Mouse (Mus musculus) heart, adult 18-20 months (tissue): ENCODE data around the gene Cnbp. TPM values are rescaled to one million over a fixed set of nuclear protein-coding genes. Genes with fewer than 3 reads are reported as not detected.

Experiments
- DNase-seq, 2 experiments: peaks; one replicate each; pipeline ENCODE4 v3.0.0; 2021 to 2022; ENCODE audit warnings: mixed read lengths in 1 of 2
- long read RNA-seq, 2 experiments: library from polyadenylated mRNA; stranded (forward); transcript quantifications; one replicate each; pipeline ENCODE4 v2.0.0; 2021
- total RNA-seq, 2 experiments: library from RNA; stranded (reverse); gene quantifications; 2 replicates each; pipeline ENCODE4 v1.2.3; 2021

The Cnbp gene
- 100 to 1,000 TPM; 335 to 351 TPM for total RNA-seq
- long read RNA-seq, experiment 1, transcript Cnbp-203 (5 exons, 1,661 nt) = minor isoform, 110 of 482 reads
- long read RNA-seq, experiment 1, transcript Cnbp-208 (5 exons, 2,175 nt) = major isoform, 220 of 482 reads
- long read RNA-seq, experiment 1, transcript Cnbp-202 (6 exons, 952 nt) = minor isoform, 10 of 482 reads
- long read RNA-seq, experiment 1, transcript Cnbp-201 (5 exons, 2,178 nt) = minor isoform, 61 of 482 reads
- long read RNA-seq, experiment 1, partial matches to known transcripts = 9 of 482 reads
- long read RNA-seq, experiment 1, other reads (novel, unspliced or antisense) = 62 of 482 reads
- long read RNA-seq, experiment 2, transcript Cnbp-203 (5 exons, 1,661 nt) = minor isoform, 74 of 272 reads
- long read RNA-seq, experiment 2, transcript Cnbp-201 (5 exons, 2,178 nt) = minor isoform, 34 of 272 reads
- long read RNA-seq, experiment 2, transcript Cnbp-208 (5 exons, 2,175 nt) = major isoform, 101 of 272 reads
- long read RNA-seq, experiment 2, transcript Cnbp-209 (5 exons, 1,614 nt) = minor isoform, 9 of 272 reads
- long read RNA-seq, experiment 2, partial matches to known transcripts = 2 of 272 reads
- long read RNA-seq, experiment 2, other reads (novel, unspliced or antisense) = 44 of 272 reads

DNA sequence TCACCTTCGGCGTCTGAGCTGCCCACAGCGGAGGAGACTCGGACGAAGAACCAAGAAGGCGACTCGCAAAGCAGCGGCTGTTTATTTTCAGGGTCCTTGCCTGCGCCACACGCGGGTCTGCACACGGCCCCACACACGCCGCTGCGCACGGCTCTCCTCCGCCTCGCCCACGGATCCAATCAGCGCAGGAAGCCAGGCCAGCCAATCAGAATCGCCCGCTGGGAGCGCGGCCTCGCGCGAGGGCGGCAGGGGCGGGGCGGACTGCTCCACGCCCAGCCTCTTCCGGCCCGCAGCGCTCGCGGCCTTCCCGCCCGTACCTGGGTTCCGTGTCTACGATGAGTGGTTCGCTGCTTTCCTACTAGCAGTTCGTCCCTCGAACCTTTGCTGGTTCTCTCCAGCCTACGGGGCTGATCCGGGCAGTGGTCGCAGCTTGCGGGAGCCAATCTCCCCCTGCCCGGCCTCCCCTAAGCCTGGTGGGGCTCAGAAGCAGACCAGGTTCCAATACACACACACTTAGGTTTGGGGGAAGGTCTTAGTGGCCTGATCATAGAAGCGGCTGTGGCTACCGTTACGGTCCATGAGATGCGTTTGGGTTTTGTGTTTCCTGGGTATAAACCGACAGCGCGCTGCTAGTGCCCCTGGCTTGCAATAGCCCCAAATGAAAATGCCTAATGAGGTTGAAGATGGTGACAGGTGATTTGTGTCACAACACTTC is at the start of gene Cnbp:
Gene Cnbp (minus strand): TSS at position 207 of the 715 bp plus-strand sequence.
- DNase-seq = peak; percentile 97 to 98

DNA sequence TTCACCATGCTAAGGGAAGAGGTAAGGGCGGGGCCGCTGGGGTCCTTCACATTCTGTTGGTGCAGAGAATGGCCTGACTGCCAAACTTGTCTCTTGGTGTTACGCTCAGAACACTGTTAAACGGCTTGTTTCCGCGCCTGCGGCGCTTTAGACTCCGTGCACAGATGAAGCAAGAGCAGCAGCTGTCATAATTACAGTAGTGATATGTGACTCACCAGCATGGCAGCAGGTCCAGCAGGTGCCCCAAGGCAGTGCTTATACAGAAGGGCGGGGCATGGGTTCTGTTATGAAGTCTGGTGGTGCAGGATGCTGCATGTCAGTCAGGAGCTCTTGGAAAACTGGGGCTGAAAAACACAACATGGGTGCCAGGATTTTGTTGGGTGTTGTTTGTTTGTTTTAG is 47.1 kb upstream of the Cnbp start:
- DNase-seq = no peak

DNA sequence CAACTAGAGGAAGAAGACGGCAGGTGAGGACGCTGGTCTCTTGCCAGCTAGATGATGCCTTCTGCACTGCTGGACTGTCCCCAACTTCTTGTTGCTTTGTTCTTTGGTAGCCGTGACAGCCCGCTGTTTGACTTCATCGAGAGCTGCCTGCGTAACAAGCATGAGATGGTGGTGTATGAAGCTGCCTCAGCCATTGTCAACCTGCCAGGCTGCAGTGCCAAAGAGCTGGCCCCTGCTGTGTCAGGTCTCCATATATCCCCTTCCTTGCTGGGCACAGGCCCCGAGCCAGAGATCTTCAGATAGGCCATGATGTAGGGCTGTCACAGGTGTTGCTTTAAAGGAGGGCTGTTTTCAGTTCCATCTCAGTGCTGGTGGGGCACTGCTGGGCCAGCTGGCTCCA is 43.0 kb upstream of the Cnbp start:
- DNase-seq = no peak

DNA sequence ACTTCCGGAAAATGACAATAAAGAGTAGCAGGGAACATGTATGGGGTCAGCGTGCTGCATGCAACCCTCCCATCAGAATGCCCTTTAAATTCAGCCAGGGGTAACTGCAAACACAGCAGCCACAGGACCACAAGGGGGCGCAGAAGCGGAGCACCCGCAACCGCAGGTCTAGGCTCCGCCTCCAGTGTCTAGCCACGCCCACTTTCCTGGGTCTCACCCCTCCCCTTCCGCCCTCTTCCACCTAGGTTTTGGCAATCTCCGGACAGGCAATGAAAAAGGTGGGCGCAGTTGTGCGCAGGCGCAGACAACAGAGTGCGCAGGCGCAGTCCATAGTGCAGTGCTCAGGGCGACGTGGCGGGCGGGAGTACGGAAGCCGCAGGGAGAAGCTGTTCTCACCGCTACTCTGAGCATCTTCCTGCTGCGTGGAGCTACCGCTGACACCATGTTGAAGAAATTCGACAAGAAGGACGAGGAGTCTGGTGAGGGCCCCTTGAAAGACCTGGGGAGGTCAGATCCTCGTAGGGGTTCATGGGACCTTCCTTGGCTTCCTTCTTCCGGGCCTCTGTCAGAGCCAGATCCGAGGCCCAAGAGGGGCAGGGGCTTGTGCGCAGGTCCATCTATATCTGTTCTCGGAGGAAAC is 36.8 kb upstream of the Cnbp start, which contains the start of gene Copg1:
Gene Copg1 (plus strand): TSS at position 221 of the 640 bp plus-strand sequence.
- DNase-seq = peak; percentile 99 to 100

DNA sequence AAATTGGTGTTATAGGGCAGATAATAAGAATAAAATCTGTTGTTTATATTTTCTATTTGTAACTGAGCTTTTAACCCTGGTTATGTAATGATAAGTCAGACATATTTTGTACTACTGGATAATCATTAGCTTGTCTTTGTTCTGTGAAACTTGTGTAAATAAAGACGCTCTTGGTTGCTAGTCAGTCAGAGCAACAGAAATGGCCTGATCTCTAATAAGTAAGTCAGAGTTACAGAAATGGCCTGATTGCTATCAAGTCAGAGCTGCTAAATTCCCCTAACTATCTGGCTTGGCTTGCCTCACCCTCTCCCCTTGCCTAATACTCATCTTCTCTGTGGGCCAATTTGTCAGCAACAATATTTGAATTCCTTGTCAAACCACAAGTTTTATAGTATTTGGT is 35.8 kb upstream of the Cnbp start:
- DNase-seq = no peak

DNA sequence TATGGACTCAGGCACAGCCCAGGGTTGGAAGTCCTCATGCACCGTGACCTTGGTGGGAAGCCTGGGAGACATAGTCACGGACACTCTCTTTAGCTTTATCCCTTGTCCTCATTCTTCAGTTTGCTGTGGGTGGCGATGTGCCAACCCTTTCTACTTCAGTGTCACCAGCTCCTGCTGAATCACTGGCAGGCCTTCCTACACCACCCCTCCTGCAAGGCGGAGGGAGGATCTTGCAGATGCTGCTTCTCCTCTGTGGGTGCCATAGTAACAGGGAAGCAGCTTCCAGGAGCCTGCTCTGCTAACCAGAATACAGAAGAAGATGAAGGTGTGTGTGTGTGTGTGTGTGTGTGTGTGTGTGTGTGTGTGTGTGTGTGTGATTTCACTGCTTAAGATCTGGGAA is 31.9 kb upstream of the Cnbp start:
- no peak for DNase-seq

DNA sequence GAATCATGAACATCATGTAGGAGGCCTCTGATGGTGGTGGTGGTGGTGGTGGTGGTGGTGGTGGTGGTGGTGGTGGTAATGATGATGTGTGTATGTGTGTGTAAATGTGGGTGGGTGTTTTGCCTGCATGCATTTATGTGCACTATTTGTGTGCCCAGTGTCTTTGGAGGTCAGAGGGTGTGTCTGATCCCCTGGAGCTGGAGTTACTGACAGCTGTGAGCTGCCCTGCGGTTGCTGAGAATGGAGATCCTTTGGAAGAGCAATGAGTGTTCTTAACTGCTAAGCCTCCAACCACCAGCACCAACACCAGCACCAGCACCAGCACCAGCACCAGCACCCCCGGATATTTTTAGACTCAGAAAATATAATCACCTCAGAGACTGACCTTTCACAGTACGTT is 31.3 kb upstream of the Cnbp start:
- DNase-seq = no peak

DNA sequence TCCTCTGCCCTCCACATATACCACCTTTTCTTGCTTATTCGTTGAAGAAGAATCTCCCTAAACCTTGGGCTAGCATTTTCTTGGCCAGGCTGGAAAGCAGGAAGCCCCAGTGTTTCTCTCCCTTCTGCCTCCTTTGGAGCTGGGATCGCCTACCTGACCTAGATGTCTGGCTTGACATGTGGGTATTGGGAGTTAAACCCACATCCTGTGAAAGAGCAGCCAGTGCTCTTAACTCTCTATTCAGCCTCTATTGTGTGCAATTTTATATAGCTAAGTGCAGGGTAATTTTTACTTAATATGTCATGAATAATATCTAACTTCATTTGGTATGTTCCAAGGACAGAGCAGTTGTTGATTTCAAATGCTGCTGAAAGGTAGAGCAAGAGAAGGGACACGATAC is 28.7 kb upstream of the Cnbp start:
- DNase-seq = no peak

DNA sequence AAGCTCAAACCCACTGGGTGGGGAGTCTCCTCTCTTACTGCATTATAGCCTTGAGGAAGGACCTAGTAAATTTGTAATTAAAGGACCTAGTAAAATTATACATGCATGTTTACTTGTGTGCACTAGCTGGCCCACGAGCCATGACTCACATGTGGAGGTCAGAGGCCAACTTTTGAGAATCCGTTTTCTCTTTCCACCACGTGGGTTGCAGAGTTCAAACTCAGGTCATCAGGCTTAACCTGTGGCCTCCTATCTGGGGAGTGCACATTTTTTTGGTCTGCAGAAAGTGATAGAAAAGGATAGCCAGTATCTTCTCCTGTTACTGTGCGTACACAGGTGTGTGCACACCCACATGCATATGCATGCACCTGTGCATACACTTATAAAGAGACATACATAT is 28.1 kb upstream of the Cnbp start:
- no peak for DNase-seq

DNA sequence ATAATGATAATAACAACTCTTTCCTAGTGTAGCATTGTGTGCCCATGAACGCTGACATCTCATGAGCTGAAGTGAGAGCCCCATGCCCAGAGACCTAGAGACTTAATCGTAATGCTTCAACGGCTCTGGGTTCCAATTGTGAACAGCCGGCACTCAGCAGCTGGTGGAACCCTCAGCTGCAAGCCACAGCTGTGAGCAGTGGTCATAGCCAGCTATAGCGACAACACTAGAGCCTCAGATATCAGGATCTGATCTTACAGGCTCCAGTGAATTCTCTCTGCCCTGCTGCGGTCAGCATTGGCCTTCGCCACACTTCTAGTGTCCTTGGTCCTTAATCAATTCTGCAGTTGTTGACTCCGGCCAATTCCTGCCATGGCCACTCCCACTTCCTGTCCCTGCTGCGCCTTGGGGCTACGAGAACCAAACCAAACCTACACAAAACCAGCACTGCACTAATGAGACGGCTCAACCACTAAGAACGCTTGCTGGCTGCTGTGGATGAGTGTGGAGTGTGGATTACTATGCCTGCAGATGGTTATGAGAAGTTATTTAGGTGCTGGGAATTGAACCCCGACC is 25.2 kb upstream of the Cnbp start:
- peak; percentile 69 to 80 for DNase-seq

DNA sequence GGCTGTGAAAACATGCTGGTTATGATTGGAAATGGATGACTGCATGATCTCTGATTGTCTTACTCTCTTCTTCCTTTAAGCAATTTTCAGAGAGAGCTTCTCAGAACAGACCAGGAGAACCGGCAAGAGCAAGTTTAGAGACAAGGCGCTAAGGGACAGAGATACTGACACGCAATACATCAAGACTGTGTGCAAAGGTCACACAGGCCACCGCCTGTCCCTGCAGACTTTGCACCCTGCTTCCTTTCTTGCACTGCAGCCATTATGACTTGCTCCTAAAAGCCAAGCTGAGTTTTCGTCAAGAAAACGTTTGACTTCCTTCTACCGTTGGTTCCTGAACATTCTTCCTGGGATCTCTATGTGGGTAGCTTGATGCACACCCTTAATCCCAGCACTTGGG is 24.7 kb upstream of the Cnbp start:
- DNase-seq = no peak

DNA sequence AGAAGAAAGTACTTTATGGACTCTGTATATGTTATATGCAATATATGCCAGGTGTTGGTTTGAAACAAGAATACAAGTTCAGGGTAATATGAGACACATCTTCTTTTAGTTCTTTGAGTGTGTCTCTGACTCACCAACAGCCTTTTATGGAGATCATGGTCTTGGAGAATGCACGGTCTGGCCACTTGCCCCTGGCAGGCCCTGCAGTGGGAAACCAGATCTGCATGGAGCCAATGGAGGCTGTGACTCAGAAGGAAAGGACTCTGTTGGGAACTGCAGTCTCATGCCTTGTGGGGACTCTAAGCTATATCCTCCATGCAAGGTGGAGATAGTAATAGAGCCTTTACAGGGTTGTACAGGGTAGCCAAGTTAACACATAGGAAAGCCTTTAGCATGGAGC is 24.2 kb upstream of the Cnbp start:
- peak; percentile 83 to 87 for DNase-seq

DNA sequence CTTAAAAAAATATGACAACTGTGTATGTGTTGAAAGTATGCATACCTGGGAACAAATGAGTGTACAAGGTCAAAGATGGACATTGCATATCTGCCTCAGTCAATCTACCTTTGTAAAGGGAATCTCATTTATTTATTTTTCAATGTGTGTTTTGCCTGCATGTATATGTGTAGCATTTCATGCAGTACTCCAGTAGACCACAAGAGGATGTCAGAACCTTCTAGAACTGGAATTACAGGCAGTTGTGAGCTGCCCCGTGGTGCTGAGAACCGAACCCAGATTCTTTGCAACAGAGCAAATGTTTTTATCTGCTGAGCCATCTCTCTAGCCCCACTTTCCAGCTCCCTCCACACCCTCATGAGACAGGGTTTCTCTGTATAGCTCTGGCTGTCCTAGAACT is 23.1 kb upstream of the Cnbp start:
- DNase-seq = no peak

DNA sequence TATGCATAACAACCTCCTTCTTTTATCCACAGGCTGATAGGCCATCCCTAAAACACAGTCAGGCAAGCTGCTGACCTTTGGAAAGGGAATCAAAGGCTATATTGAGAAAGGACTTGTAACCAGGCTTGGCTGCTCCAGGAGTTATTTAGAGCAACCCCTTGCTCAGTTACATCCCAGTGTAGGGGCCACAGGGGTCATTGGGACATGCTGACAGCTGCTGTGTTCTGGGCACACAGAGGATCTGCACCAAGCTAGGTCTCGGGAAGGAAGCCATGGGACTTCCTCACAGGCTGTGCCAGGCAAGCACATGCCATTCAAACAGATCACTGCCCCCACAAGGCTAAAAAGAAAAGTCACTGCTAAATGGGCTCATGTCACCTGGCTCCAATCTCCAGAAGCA is 22.2 kb upstream of the Cnbp start:
- DNase-seq = peak; percentile 52 to 86

DNA sequence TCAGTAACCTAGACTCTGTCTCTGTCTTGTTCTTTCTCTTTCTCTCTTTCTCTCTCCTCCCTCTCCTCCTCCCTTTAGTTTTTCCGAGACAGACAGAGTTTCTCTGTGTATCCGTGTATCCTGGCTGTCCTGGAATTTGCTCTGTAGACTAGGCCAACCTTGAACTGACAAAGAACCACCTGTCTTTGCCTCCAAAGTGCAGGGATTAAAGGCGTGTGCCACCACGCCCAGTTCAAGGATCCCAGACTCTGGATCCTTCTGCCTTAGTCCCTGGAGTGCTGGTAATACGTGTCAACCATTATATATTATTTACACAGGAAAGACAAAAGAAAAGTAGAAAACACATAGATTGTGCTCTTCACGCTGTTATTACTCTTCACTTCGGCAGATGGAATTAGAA is 20.3 kb upstream of the Cnbp start:
- no peak for DNase-seq

DNA sequence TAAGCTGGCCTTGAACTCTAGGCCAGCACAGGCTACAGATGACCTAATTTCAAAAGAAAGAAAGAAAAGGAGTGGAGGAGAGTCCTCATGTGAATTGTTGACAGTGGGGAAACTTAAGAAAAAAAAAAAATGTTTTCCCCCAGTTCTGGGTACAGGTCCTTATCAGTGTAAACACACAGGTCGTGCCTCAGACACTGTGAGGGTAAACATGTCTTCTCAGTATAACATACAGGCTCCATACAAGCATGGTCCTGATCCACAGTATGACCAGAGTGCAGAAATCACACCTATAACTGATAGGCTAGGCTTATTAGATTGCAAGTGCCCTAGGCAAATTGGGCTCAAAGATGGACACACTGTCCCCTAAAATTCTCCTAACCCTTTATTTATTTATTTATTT is 19.5 kb upstream of the Cnbp start:
- DNase-seq = no peak

DNA sequence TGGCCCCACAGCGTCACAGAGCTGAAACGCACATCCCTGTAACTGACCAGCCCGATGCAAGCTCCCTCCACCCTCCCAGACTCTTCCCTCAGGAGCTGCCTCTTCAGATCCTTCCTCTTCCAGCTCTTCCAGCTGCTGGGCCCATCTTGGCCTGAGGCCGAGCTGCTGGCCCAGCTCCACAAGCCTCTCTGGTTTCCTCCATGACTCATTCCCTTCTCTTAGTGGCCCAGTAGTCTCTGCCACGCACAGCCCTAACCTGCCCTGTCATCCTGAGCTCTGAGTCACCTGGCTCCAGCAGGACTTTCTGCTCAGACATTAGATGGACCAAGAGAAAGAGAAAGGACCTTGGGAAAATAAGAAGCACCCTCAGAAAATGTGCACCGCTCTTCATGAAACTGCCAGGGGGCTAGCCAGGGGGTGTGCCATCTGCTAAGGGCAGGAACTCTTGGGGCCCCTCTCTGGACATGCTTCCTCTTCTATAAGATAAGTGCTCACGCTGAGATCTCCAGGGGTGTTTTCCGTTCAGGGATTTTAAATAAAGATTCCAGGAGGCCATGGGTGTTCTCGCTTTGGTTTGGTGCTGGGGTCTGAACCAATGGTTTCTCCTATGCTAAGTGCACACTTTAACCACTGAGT is 18.1 kb upstream of the Cnbp start:
- peak; percentile 90 to 91 for DNase-seq

DNA sequence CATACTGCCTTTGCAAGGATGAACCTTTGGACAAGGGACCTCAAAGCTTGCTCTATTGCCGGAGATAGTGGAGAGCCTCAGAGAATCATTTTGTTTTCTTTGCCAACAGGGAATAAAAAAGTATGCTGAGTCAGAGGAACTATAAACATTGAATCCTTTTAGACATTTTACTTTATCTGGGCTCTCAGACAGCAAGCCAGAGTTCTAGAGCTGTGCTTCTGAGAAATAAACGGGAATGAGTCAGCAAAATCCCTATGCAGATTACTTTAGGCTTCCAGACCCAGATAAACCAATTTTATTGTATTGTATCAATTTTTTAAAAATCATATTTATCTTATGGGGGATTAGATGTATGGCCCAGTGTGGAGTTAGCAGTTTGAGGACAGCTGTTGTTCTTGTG is 16.4 kb upstream of the Cnbp start:
- no peak for DNase-seq

DNA sequence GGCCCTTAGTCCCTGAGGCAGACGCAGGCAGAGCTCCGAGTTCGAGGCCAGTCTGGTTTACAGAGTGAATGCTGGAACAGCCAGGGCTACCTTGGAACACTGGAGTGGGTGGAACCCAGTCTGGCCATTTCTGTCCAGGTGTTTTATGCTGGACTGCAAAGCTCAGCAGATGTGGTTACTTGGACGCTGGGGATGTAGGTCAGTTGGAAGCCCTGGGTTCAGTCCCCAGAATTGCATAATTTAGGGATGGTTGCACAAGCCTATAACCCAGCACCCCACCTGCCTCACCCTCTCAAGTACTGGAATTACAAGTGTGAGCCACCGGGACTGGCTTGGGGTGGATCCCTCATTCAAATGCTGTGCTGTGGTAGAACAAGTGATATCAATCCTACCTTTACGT is 15.3 kb upstream of the Cnbp start:
- peak; percentile 32 to 56 for DNase-seq

DNA sequence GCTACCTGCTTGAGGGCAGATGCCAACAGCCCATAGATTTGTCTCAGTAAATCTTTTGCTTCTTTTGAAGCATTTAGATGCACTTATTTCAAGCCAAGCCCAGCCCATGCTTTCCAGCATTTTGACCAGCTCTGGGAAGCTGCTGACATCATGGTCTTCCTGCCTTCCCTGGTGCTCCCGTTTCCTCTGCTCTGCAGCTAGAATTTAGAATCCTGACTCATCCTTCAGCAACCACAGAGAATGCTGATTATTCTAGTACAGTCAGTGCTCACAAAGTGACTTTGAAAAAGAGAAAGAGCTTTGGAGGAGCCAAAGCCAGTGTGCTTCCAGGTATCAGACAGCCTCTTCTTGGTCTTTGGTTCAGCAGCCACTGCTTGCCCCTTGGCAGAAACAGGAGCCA is 6.2 kb upstream of the Cnbp start:
- no peak for DNase-seq

DNA sequence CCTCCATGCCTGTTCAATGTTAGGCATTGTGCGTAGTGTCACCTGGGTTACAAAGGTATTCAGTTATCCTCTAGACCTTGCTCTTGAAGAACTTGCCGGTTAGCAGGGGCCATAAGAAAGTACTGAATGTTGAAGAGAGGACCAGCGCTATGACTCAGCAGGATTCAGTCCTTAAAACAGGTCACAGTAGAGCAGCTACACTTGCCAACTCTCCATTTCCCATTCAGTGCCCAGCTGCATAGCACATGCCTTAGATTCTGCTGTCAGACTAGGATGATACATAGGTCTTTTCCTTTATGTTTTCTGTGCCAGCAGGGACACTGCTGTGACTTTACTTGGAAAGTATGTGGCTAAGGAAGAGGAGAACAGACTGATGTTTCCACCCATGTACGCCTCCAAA is 2.5 kb upstream of the Cnbp start:
- no peak for DNase-seq

DNA sequence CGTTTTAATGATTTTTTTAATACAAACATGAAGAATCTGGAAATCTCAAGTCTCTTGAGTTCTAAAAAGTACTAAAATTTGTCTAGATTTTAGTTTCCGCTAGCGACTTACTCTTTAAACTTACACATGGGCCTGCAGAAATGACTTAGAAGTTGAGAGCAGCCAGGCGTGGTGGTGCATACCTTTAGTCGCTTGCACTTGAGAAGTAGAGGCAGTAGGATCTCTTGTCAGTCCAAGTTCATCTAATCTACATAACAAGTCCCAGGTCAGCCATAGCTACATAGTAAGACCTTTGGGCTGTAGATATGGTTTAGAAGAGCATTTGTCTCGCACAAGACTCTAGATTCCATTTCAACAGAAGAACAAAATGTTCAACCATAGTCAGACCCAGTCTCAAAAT is 965 bp upstream of the Cnbp start:
- no peak for DNase-seq
